ENCODE assay signal across 8 mouse cellular contexts in the genomic region with DNA sequence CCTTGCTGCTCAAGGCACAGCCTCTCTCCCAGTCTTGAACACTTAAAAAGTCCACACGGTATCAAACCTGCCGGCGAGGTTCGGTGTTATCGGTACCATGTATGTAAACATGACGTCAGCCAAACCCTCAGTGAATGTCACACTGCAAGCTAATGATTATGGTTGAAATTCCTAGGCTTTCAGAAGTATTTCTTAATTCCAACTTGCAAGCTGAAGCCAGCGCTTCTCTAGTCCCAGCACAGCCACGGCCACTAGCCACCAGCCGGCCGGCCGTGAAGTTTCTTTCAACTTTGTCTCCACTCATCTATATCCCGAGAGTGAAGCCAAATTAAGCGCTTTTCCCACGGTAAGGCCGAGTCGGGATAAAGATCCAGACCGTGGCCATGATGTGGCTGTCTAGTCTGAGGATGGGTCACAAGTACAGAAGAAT. TPM values are rescaled to one million over a fixed set of nuclear protein-coding genes. Genes with fewer than 3 reads are reported as not detected.
DNase-seq lines count a peak whose midpoint lies in the region; ATAC-seq and TF ChIP-seq lines count a peak whose summit lies in the region.

No protein-coding gene starts in this region.

- peak overlapping the region; percentile 71 for H3K9ac ChIP-seq in embryonic facial prominence, embryonic 11.5 days (replicated peaks; ENCODE audit: low read length)
- peak overlapping the region; percentile 86 for H3K9ac ChIP-seq in limb, embryonic 15.5 days
- H3K9ac ChIP-seq in midbrain, postnatal 0 days (replicated peaks; ENCODE audit: low read length, poor library complexity, severe bottlenecking) = peak overlapping the region; percentile 57; the same call in 1 of the 2 replicates

- no peak overlapping the region for H3K27ac ChIP-seq in embryonic facial prominence, embryonic 11.5 days (replicated peaks; ENCODE audit: low read depth, low read length)
- H3K27ac ChIP-seq in limb, embryonic 15.5 days = peak overlapping the region; percentile 86
- H3K27ac ChIP-seq in midbrain, postnatal 0 days (ENCODE audit: low read depth, low read length) = no peak overlapping the region

- no peaks in the 10 kb centered on the region for H3K36me3 ChIP-seq in embryonic facial prominence, embryonic 11.5 days (replicated peaks; ENCODE audit: control insufficient read depth, insufficient read depth, low read depth, low read length)
- H3K36me3 ChIP-seq in limb, embryonic 15.5 days = no peaks in the 10 kb centered on the region
- H3K36me3 ChIP-seq in midbrain, postnatal 0 days (ENCODE audit: insufficient read depth, low read length) = no peaks in the 10 kb centered on the region

- no peaks in the 10 kb centered on the region for H3K9me3 ChIP-seq in embryonic facial prominence, embryonic 11.5 days (replicated peaks; ENCODE audit: control insufficient read depth, low read length)
- no peaks in the 10 kb centered on the region for H3K9me3 ChIP-seq in limb, embryonic 15.5 days
- H3K9me3 ChIP-seq in midbrain, postnatal 0 days (ENCODE audit: low read length) = no peaks in the 10 kb centered on the region

- under 1% methylated on average over 17 of the region's 17 CpGs for WGBS in embryonic facial prominence, embryonic 11.5 days
- WGBS in limb, embryonic 15.5 days = under 1% methylated on average over 17 of the region's 17 CpGs
- 0% methylated on average over 17 of the region's 17 CpGs for WGBS in midbrain, postnatal 0 days

- peak; percentile 30 for ATAC-seq in embryonic facial prominence, embryonic 11.5 days (replicated peaks; ENCODE audit: insufficient number of reproducible peaks, low FRiP score, low TSS enrichment, low read depth)
- ATAC-seq in hematopoietic stem cell, adult 5-6 weeks (replicated peaks in 1 of 2; ENCODE audit: insufficient read depth in 1 of 2, low FRiP score in 2 of 2, low TSS enrichment in 1 of 2, low read depth in 1 of 2, poor library complexity in 2 of 2, severe bottlenecking in 2 of 2) = peak; percentile 9 to 40; a peak in 2 of 4 replicates
- ATAC-seq in limb, embryonic 15.5 days (ENCODE audit: insufficient number of reproducible peaks, low FRiP score, low TSS enrichment, low read depth) = no peak
- peak; percentile 29 for ATAC-seq in midbrain, postnatal 0 days (ENCODE audit: low FRiP score)

- H3K4me3 ChIP-seq in embryonic facial prominence, embryonic 11.5 days (ENCODE audit: low read depth, low read length) = peak overlapping the region; percentile 64
- peak overlapping the region; percentile 84 for H3K4me3 ChIP-seq in limb, embryonic 15.5 days
- H3K4me3 ChIP-seq in midbrain, postnatal 0 days (ENCODE audit: low read depth, low read length) = peak overlapping the region; percentile 71

- H3K4me1 ChIP-seq in embryonic facial prominence, embryonic 11.5 days (ENCODE audit: control insufficient read depth, insufficient read depth, low read length) = no peaks in the 10 kb centered on the region
- H3K4me1 ChIP-seq in limb, embryonic 15.5 days = peaks cover 4% of the 10 kb centered on the region
- H3K4me1 ChIP-seq in midbrain, postnatal 0 days (ENCODE audit: insufficient read depth, low read length) = no peaks in the 10 kb centered on the region

- peak; percentile 1 for DNase-seq in cerebellum, adult 9-10 months
- DNase-seq in cerebellum, adult 9-11 months = no peak
- peak; percentile 60 for DNase-seq in MEL-GATA-1-ER (ENCODE audit: extremely low read depth, low read depth)
- peak; percentile 36 for DNase-seq in embryonic facial prominence, embryonic 11.5 days (ENCODE audit: low spot score)
- peak; percentile 9 for DNase-seq in midbrain, postnatal 0 days (ENCODE audit: low spot score)
- DNase-seq in thymus, postnatal 25 days = peak; percentile 58

- no peaks in the 10 kb centered on the region for H3K27me3 ChIP-seq in embryonic facial prominence, embryonic 11.5 days (ENCODE audit: control insufficient read depth, insufficient read depth, low read length)
- H3K27me3 ChIP-seq in limb, embryonic 15.5 days = no peaks in the 10 kb centered on the region
- H3K27me3 ChIP-seq in midbrain, postnatal 0 days (ENCODE audit: insufficient read depth, low read length) = no peaks in the 10 kb centered on the region

- no peak for TF ChIP-seq CTCF in midbrain, postnatal 0 days (IDR thresholded peaks at IDR 0.05)

- H3K4me2 ChIP-seq in embryonic facial prominence, embryonic 11.5 days (ENCODE audit: low read depth, low read length) = peak overlapping the region; percentile 59
- peak overlapping the region; percentile 66 for H3K4me2 ChIP-seq in limb, embryonic 15.5 days
- H3K4me2 ChIP-seq in midbrain, postnatal 0 days (ENCODE audit: low read depth, low read length, poor library complexity, severe bottlenecking) = peak overlapping the region; percentile 87

RNA-seq across cellular contexts. Expression of a gene that starts 0.7 kb away (rescaled TPM):
- polyA plus RNA-seq in embryonic facial prominence, embryonic 11.5 days (2014; fragmentation: Nextera tagmentation; extraction: Ambion mirVana) = 11.3 and 13.3 TPM in 2 replicates
- 171 and 187 TPM in 2 replicates for total RNA-seq in hematopoietic stem cell, adult 5-6 weeks (2017)
- 17.4 and 17.9 TPM in 2 replicates for polyA plus RNA-seq in limb, embryonic 15.5 days (2015; fragmentation: Nextera tagmentation; extraction: Ambion mirVana)
- total RNA-seq in midbrain, postnatal 0 days (2014; rRNA removed) = 3.7 and 5.3 TPM in 2 replicates
- polyA plus RNA-seq in midbrain, postnatal 0 days (2015; fragmentation: Nextera tagmentation; extraction: Ambion mirVana) = 3.2 and 3.7 TPM in 2 replicates
